Mouse (Mus musculus) 3T3-L1 (cell line): Measurements from ENCODE around the gene Cnnm2.

Experiments used
- DNase-seq: peaks from one replicate; pipeline ENCODE4 v3.0.0-alpha.2; 2015; ENCODE audit warnings: low read depth, low spot score

Gene Cnnm2

GRCm38 (mm10) chr19:46886826-46887225 lies 125.4 kb downstream of the Cnnm2 start:
- no peak for DNase-seq

- DNase-seq: no peak
These were observed 126.6 kb downstream of the Cnnm2 start for GRCm38 (mm10) chr19:46887811-46888527.

- DNase-seq: no peak
These were observed 128.3 kb downstream of the Cnnm2 start for GRCm38 (mm10) chr19:46889666-46890065.

GRCm38 (mm10) chr19:46890657-46891056 lies 129.3 kb downstream of the Cnnm2 start:
- DNase-seq: no peak

- peak; percentile 76 for DNase-seq
These were observed 131.5 kb downstream of the Cnnm2 start for GRCm38 (mm10) chr19:46892856-46893255.

- DNase-seq: no peak
These were observed 132.1 kb downstream of the Cnnm2 start for GRCm38 (mm10) chr19:46893484-46893883.

- no peak for DNase-seq
These were observed 135.7 kb downstream of the Cnnm2 start for GRCm38 (mm10) chr19:46897135-46897534.

- no peak for DNase-seq
These were observed 136.8 kb downstream of the Cnnm2 start for GRCm38 (mm10) chr19:46898222-46898621.

- no peak for DNase-seq
These were observed 137.9 kb downstream of the Cnnm2 start for GRCm38 (mm10) chr19:46899306-46899705.

- DNase-seq: peak; percentile 72
These were observed 138.5 kb downstream of the Cnnm2 start for GRCm38 (mm10) chr19:46899871-46900270.

- DNase-seq: no peak
These were observed 139.4 kb downstream of the Cnnm2 start for GRCm38 (mm10) chr19:46900786-46901185.

- DNase-seq: peak; percentile 56
These were observed 139.9 kb downstream of the Cnnm2 start for GRCm38 (mm10) chr19:46901323-46901722.

- DNase-seq: no peak
These were observed 142.0 kb downstream of the Cnnm2 start for GRCm38 (mm10) chr19:46903379-46903778.

- no peak for DNase-seq
These were observed 143.5 kb downstream of the Cnnm2 start for GRCm38 (mm10) chr19:46904907-46905306.

- DNase-seq: no peak
These were observed 144.0 kb downstream of the Cnnm2 start for GRCm38 (mm10) chr19:46905383-46905782.

- no peak for DNase-seq
These were observed 144.6 kb downstream of the Cnnm2 start for GRCm38 (mm10) chr19:46905971-46906370.

- no peak for DNase-seq
These were observed 146.8 kb downstream of the Cnnm2 start for GRCm38 (mm10) chr19:46908207-46908606.

- DNase-seq: no peak
These were observed 147.6 kb downstream of the Cnnm2 start for GRCm38 (mm10) chr19:46908977-46909376.

- no peak for DNase-seq
These were observed 150.1 kb downstream of the Cnnm2 start for GRCm38 (mm10) chr19:46911492-46911891.

- DNase-seq: no peak
These were observed 152.2 kb downstream of the Cnnm2 start for GRCm38 (mm10) chr19:46913626-46914025.

GRCm38 (mm10) chr19:46915406-46916080 lies 154.1 kb downstream of the Cnnm2 start:
- peak; percentile 25 for DNase-seq

GRCm38 (mm10) chr19:46920571-46920970 lies 159.2 kb downstream of the Cnnm2 start:
- no peak for DNase-seq

- DNase-seq: no peak
These were observed 165.0 kb downstream of the Cnnm2 start for GRCm38 (mm10) chr19:46926357-46926756.
